Mouse (Mus musculus) megakaryocyte, embryonic 14.5 days (primary cell): ENCODE results near the gene 4933430I17Rik. TPM values are rescaled to one million over a fixed set of nuclear protein-coding genes. Genes with fewer than 3 reads are reported as not detected.

Experiments
- H3K27me3 ChIP-seq: replicated peaks from 2 replicates; pipeline ENCODE3; 2012; ENCODE audit warnings: inconsistent platforms
- H3K36me3 ChIP-seq: replicated peaks from 2 replicates; pipeline ENCODE3; 2012; ENCODE audit warnings: low read length, inconsistent platforms, mixed read lengths
- H3K4me1 ChIP-seq: 2 replicates; pipeline ENCODE4 v1.6.1; 2012; ENCODE audit warnings: inconsistent platforms
- H3K4me3 ChIP-seq: replicated peaks from 2 replicates; pipeline ENCODE3; 2012; ENCODE audit warnings: moderate library complexity, mild to moderate bottlenecking, inconsistent platforms
- H3K9me3 ChIP-seq: 2 replicates; pipeline ENCODE4 v1.6.1; 2012; ENCODE audit warnings: inconsistent platforms
- FLI1 ChIP-seq: IDR thresholded peaks from 2 replicates; pipeline ENCODE4 v1.6.1; 2012; ENCODE audit warnings: low read length, inconsistent platforms, mixed read lengths
- GATA1 ChIP-seq: IDR thresholded peaks from 3 replicates; pipeline ENCODE4 v1.6.1; 2012; ENCODE audit warnings: mixed read lengths, low read length, inconsistent platforms, borderline replicate concordance
- polyA plus RNA-seq: library from polyadenylated mRNA; stranded (reverse); fragments of >175 nt; gene quantifications from 2 replicates; pipeline ENCODE4 v1.2.3, GENCODE M21; 2012; ENCODE audit warnings: low replicate concordance; ENCODE audit not compliant: insufficient read depth

Gene 4933430I17Rik
- polyA plus RNA-seq, 1 experiment: not detected

DNA sequence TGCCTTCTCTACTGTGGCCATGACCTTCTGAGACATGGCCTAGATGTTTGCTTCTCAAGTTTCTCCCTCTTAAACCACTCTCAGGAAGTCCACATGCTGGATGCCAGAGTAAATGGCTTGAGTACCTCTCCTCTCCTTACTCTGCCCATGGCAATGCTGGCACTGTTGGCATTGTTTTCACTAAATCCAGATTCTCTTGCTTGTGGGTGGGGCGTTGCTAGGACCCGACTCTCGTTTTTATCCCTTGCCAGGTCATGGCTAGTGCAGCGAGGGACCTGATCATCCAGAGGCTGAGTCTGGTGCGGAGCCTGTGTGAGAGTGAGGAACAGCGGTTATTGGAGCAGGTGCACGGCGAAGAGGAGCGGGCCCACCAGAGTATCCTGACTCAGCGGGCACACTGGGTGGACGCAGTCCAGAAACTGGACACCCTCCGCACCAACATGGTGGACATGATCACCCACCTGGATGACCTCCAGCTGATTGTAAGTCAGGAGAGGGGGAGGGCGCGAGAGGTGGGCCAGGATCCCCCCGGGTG is 38.9 kb upstream of the 4933430I17Rik start:
- TF ChIP-seq FLI1 (no peak), GATA1 (no peak)
- Histone ChIP-seq H3K4me1 (peaks cover 34% of the 10 kb centered on the region), H3K9me3 (no peaks in the 10 kb centered on the region), H3K27me3 (peaks cover 22% of the 10 kb centered on the region), H3K4me3 (no peak overlapping the region), H3K36me3 (no peaks in the 10 kb centered on the region)

DNA sequence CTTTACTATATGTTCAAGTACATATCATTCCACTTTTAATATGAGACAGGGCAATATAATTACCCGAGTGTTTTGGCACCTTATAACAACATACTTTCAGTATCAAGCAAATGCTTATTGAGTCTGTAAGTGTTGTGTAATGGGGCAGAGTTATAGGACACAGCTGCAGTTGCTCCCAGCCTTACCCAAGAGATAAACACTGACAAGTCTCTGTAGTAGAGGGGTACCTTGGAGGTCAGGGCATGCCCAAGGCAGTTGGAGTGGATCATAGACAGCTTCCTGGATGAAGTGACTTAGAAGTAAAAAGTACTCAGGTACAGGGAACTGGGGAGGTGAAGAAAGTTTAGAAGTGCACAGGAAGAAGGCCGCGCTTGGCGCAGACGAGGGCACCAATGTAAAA is 38.0 kb upstream of the 4933430I17Rik start:
- no peak overlapping the region for H3K4me3 ChIP-seq
- H3K9me3 ChIP-seq: no peaks in the 10 kb centered on the region
- H3K27me3 ChIP-seq: peaks cover 21% of the 10 kb centered on the region
- no peaks in the 10 kb centered on the region for H3K36me3 ChIP-seq
- no peak for TF ChIP-seq FLI1
- no peak for TF ChIP-seq GATA1
- peaks cover 32% of the 10 kb centered on the region for H3K4me1 ChIP-seq

DNA sequence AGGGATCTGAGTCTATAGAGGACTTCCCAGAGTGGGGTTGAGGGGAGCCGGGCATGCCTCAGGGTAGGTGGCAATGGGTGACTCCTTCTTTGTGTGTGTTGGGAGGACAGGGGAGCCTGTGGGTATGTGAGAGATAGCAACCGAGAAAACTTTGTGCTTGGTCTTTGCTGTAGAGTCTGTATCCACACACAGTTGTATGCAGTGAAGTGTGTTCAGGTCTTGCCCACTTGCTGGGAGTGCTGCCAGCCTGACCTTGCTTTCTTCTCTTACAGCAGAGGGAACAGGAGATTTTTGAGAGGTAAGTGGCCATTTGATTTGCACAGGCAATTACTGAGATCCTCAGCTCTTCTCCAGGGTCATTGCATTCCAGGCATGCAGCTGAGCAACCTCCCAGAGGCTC is 37.3 kb upstream of the 4933430I17Rik start:
- Histone ChIP-seq H3K27me3 (peaks cover 26% of the 10 kb centered on the region), H3K9me3 (no peaks in the 10 kb centered on the region), H3K4me3 (no peak overlapping the region), H3K4me1 (peaks cover 32% of the 10 kb centered on the region), H3K36me3 (no peaks in the 10 kb centered on the region)
- TF ChIP-seq GATA1 (no peak), FLI1 (no peak)

DNA sequence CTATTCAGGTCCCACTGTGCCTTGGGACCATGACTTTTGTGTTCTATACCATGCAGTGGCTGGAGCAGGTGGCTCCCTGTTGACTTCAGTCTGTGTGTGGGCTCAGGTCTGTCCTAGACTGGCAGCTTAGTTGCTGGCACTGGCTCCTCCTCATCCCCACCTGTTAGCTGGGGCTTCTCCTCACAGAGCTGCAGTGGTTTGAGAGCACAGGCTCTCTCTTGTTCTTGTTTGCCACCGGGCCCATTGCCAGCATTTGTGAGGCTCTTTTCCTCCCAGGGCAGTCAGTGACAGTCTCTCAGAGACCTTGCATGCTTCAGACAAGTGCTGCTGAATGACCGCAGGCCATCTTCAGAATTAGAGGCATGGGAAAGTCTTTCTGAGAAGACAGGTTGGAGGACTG is 32.5 kb upstream of the 4933430I17Rik start:
- TF ChIP-seq GATA1 (no peak), FLI1 (no peak)
- H3K27me3 ChIP-seq: peaks cover 45% of the 10 kb centered on the region

DNA sequence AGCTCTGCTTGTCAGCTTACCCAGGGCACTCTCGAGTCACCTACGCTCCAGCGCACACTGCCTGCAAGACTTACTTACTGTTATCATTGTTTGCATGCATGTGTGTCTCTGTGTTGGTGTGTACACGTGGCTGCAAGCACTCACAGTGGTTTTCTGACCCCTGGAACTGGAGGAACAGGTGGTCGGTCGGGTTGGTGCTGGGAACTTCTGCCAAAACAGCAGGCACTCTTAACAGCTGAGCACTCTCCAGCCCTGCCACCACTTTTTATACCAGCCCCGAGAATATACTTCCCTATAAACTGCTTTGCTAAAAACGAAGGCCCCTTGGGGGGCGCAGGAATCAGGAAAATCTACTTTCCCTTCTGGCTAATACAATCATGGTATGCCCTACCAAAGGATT is 30.9 kb upstream of the 4933430I17Rik start:
- Histone ChIP-seq H3K9me3 (no peaks in the 10 kb centered on the region), H3K36me3 (peaks cover 10% of the 10 kb centered on the region), H3K4me1 (peaks cover 12% of the 10 kb centered on the region), H3K27me3 (peaks cover 39% of the 10 kb centered on the region), H3K4me3 (peak overlapping the region; percentile 24)
- no peak for TF ChIP-seq FLI1
- TF ChIP-seq GATA1: no peak

More for the DNA sequence above, 32.5 kb upstream of the 4933430I17Rik start:
- Histone ChIP-seq H3K4me3 (no peak overlapping the region), H3K36me3 (no peaks in the 10 kb centered on the region), H3K4me1 (peaks cover 12% of the 10 kb centered on the region), H3K9me3 (no peaks in the 10 kb centered on the region)

DNA sequence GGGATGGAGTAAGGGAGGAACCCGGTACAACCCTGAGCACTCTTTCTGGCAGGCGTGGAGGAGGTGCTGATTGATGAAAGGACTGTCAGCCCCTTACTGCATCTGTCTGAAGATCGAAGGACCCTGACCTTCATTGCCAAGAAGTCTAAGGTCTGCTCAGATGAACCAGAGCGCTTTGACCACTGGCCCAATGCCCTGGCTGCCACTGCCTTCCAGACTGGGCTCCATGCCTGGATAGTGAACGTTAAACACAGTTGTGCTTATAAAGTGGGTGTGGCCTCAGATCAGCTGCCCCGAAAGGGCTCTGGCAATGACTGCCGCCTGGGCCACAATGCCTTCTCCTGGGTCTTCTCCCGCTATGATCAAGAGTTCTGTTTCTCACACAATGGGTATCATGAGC is 29.2 kb upstream of the 4933430I17Rik start:
- Histone ChIP-seq H3K27me3 (peaks cover 37% of the 10 kb centered on the region), H3K4me3 (no peak overlapping the region), H3K36me3 (peaks cover 15% of the 10 kb centered on the region), H3K4me1 (peaks cover 14% of the 10 kb centered on the region), H3K9me3 (no peaks in the 10 kb centered on the region)
- TF ChIP-seq FLI1 (no peak), GATA1 (no peak)

DNA sequence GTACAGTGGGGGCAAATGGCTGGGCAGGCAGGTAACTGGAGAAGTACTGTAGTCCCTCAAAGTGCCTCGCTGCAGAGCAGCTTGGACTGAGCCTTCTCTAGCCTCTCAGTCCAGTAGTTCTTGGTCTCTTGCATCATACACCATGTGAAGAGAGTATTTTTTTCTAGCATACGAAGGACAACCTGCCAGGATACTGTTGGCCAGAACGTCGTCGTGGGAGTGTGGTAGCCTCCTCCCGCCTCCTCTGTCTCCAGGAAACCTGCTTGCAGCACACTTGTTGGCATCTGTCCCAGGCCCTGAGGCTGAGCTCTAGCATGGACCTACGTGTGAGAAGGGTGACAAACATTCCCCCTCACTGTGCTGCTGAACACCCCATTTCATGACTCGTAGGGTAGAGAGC is 28.4 kb upstream of the 4933430I17Rik start:
- Histone ChIP-seq H3K27me3 (peaks cover 35% of the 10 kb centered on the region), H3K4me1 (peaks cover 21% of the 10 kb centered on the region), H3K36me3 (peaks cover 15% of the 10 kb centered on the region), H3K9me3 (no peaks in the 10 kb centered on the region), H3K4me3 (no peak overlapping the region)
- TF ChIP-seq FLI1: no peak
- TF ChIP-seq GATA1: no peak

DNA sequence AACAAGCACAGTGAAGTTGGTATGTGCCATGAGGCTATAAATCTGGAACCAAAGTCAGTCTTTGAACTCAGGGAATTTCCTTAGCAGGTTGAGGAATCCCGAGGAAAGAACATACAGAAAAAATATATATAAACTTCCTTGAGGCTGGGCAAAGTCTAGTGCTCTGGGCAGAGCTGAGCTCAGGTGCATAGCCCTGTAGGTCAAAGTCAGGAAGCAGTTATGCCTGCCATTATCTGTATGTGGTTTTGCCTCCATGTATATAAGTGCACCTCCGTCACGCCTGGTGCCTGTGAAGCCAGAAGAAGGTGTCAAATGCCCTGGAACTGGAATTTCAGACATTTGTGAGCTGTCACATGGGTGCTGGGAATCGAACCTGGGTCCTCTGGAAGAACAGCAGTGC is 24.4 kb upstream of the 4933430I17Rik start:
- Histone ChIP-seq H3K36me3 (peaks cover 15% of the 10 kb centered on the region), H3K4me1 (peaks cover 34% of the 10 kb centered on the region), H3K4me3 (no peak overlapping the region), H3K27me3 (peaks cover 13% of the 10 kb centered on the region), H3K9me3 (no peaks in the 10 kb centered on the region)
- TF ChIP-seq GATA1: no peak
- no peak for TF ChIP-seq FLI1

DNA sequence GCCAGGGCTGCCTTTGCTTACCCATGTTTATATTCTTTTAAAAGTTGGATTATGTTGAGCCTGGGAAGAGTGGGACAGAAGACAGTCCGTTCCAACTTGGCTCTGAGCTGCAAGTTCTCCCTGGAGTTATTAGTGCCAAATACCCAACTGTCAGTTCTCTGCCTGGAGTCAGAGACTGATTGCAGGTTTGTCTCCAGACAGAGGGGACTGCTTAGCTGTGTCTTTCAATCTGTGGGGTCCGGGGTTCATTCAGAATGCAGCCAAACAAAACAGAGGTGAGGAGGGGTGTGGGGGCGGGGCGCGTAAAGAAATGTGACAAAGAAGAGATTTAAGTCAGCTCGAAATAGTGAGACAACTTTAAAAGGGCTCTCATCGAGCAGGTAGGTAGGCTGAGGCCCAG is 23.6 kb upstream of the 4933430I17Rik start:
- H3K4me1 ChIP-seq: peaks cover 40% of the 10 kb centered on the region
- H3K27me3 ChIP-seq: peaks cover 5% of the 10 kb centered on the region
- H3K36me3 ChIP-seq: peaks cover 15% of the 10 kb centered on the region
- peak overlapping the region; percentile 91 for H3K4me3 ChIP-seq
- H3K9me3 ChIP-seq: no peaks in the 10 kb centered on the region
- no peak for TF ChIP-seq GATA1
- TF ChIP-seq FLI1: no peak

DNA sequence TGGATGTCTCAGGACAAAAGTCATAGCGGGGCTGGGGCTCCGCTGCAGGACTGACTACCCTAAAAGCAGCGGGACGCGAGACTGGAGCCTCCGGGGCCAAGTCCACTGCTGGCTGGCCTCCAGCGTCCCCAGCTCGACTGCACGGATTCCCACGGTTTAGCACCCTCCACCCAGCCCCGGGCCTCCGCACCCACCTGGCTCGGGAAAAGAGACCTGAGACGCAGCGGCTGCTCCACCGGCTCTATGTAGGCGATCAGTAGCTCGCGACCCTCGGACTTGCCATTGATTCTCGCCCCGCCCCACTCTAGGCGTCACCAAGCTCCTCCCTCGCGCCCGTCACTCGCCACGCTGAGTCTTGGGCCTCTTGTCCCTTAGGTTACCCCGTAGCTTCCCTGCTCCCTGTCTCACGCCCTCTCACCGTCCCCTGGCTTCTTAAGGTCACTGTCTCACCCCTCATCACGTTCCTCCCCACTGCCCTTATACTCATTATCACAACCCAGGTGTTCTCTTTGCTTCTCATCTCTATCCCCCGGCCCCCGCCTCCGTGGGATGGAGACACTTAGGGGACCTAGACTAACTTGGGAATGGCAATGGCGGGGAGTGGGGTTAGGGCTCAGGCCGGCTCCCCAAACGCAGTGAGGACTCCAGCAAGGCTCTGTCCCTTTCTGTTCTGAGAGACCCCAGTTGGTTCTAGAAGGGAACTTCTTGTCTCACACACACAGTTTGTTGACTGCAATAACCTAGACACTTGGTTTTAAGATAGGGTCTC is 23.0 kb upstream of the 4933430I17Rik start:
- Histone ChIP-seq H3K36me3 (peaks cover 15% of the 10 kb centered on the region), H3K9me3 (no peaks in the 10 kb centered on the region), H3K4me3 (peak overlapping the region; percentile 91), H3K4me1 (peaks cover 40% of the 10 kb centered on the region), H3K27me3 (no peaks in the 10 kb centered on the region)
- no peak for TF ChIP-seq GATA1
- no peak for TF ChIP-seq FLI1

DNA sequence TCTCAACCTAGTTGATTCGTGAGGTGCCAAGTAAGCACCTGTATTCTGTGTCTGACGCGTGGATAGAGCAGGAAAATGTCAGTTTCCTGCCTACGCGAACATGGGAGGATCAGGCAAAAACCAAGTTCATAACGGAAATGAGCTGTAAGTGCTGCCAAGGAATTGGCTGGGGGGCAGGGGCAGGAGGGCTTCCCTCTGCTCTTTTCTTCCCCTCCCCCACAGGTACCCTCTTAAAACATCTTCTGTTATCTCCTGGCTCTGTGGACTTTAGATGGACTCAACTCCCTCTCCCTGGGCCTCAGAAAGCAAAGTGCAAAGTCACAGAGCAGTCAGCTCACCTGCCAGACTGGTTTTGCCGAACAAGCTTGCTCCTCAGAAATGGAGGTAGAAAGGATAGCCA is 22.2 kb upstream of the 4933430I17Rik start:
- Histone ChIP-seq H3K4me3 (peak overlapping the region; percentile 12), H3K36me3 (peaks cover 23% of the 10 kb centered on the region), H3K9me3 (no peaks in the 10 kb centered on the region), H3K4me1 (peaks cover 40% of the 10 kb centered on the region), H3K27me3 (no peaks in the 10 kb centered on the region)
- no peak for TF ChIP-seq FLI1
- TF ChIP-seq GATA1: no peak
